Mouse (Mus musculus) mouse embryonic stem cell (cell line): Measurements from ENCODE around the gene Agpat4.
"Not testable (repeated sequence)": the region's sequence is repeated elsewhere in the genome, so short reads cannot be mapped to it uniquely, and the experiment has no call there.

Experiments used
- in situ Hi-C, 2 experiments: fragments of 300-500 bp; cut with MboI; formaldehyde crosslinking; loops; 1 replicate in 1 of 2; 3 replicates in 1 of 2; pipeline ENCODE4 v1.14.3; 2019 to 2020; ENCODE audit warnings: low sequenced_read_pairs in 2 of 2, low pct_unique_long_range_greater_than_20kb in 1 of 2, mixed read lengths in 1 of 2; ENCODE audit not compliant: unreplicated experiment in 1 of 2

Gene Agpat4

DNA sequence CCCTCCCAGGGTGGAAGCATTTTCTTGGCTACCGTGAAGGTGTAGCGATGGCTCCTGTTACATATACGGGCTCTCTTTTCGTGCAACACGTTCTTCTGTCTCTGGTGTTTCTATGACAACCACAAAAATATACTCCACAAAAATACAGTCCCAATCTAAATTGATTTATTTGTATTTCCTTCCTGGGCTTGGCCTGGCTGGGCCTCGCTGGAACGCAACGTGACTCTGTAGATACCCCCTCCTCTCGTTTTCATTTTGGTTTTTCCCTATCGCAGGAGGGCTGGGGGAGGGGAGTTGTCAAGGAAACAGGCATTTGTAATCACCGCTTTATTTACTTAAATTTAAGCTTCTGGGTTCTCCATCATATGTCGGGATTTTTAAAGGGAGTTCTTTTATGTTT, 1.2 kb downstream of the Agpat4 start:
- in situ Hi-C loops, result no loop called here

DNA sequence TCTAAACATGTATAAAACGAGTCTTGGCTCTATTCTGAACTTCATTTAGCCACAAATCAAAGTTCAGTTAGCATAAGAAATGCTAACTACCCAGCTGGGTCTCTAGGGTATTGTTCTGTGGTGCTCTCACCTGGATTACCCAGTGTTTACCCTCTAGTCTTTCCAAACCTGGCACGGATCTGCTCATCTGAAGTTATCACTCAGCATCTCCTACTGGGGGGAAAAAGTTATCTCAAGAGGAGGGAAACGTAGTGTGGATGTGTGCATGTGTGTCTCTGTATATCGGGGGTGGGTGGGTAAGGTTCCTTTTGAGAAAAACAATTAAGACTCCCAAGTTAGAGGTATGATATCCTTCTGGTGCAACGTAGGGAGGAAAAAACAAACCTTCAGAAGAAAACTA, 1.8 kb downstream of the Agpat4 start:
- in situ Hi-C loops, result no loop called here

DNA sequence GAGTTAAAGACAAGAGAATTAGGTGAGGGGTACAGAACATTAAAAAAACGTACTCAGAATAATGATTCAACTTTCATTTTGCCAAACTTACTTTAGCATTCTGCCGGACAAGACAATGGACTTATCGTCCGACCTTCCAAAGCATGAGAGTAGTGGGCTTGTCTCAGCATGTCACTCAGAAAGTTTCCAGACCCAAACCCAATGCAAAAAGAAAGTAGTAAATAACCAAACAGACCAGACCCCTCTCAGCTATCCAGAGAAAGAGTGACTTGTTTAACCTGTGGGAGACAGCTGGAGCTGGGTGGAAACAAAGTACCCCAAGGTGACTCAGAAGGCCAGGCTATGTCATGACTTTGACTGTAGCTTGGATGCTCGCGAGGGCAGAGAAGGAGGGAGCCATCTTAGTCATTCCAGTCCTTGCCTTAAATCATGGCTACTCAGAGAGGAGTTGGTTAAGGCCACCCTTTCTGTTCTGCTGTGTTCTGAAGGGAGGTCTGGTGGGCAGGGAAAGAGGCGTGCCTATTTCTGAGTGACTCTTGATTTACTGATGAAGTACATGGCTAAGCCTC, 2.8 kb downstream of the Agpat4 start:
- in situ Hi-C loops, result no loop called here

DNA sequence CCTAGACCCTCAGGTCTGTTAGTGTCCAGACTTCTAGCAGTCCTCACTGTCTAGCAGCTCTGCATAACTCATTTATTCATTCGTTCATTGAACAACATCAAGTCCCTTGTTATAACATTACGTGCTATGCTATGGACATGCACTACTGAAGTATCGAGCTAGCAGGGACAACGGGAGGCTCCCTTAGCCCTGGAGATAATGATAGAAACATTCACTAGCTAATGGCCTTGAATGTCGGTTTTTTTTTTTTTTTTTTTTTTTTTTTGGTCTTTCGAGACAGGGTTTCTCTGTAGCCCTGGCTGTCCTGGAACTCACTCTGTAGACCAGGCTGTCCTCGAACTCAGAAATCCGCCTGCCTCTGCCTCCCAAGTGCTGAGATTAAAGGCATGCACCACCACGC, 3.8 kb downstream of the Agpat4 start:
- in situ Hi-C loops, result not testable (repeated sequence)

DNA sequence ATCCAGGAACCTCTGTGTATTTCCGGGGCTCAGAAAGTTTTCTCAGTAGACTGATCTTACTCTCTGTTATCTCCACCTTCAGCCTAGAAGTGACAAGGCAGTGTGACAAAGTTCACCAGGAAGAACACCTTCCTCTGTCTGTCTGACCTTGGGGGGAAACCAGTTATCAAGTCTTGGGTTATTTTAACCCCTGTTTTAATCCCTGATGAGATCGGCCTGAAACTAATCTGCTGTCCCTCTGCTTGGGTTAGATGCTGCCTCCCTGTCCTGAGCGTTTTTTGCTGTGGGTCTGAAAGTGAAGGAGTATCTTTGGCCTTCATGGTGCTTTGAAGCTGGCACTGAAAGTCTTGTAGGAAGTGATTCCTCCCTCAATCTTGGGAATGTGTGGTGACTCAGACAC, 4.7 kb downstream of the Agpat4 start:
- in situ Hi-C loops, result no loop called here

DNA sequence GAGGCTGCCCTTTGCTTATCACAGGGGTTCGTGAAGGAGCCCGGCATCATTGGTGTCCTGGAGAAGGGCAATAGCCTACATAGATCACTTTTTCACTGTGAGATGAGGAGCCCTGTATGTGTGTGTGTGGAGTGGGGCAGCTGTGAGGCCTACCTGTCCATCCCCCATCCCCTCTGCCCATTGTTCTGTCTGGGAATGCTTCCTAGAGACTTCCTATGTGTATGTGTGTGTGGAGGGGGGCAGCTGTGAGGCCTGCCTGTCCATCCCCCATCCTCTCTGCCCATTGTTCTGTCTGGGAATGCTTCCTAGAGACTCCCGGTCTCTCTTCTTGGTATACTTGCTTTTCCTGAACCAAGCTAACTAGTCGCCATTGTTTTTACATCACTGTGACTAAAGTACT, 8.6 kb downstream of the Agpat4 start:
- in situ Hi-C loops, result no loop called here

DNA sequence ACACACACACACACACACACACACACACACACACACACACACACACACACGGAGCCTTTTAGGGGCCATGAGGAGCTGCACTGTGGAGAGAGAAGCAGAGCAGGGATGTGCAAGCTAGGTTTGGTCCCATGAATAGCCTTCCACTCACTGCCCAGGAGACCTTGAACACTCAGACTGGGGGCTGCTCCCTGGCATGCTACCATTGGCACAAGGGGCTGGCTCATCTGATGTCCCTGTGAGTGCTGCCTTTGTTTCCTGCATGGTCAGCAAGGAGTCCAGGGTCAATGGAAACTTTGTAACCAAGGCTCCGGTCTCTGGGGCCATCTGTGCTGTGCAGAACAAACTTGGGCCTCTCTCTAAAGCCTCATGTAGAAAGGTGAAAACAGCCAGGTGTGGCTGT, 10.5 kb downstream of the Agpat4 start:
- in situ Hi-C loops, result no loop called here

DNA sequence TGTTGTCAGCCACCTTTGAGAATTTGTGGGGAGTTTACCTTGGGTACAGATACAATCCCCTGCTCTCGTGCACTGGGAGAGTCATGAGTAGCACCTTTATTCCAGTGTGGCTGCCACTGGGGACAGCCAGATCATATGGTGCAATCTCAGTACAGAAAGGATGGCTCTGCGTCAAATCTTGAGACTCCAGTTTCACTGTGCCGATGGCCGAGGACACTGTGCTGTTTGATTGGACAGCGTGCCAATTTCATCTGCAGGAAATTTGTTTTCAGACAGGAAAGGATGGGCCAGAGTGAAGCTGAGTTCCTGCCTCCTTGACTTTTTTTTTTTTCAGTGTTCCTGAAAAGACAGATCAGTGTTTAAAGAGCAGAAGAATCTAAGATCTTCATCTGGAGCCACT, 12.7 kb downstream of the Agpat4 start:
- in situ Hi-C loops, result no loop called here

DNA sequence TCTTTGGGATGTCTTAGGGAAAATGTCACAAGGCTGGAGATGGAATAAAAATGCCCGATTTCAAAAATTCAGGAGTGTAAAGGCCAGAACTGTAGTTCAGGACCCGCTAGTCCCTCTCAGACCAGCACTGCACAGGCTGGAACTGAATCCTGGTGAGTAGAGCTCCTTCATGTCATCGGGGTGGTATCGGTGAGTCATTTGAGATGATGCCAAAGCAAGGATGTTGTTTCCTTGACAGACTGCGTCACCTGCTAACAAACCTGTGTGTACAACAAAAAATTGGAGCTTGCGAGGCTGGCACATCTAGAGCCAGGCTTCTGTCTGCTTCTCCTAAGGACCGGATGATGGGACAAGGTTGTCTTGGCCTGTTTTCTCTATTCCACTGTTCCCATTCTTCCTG, 13.1 kb downstream of the Agpat4 start:
- in situ Hi-C loops, result no loop called here

DNA sequence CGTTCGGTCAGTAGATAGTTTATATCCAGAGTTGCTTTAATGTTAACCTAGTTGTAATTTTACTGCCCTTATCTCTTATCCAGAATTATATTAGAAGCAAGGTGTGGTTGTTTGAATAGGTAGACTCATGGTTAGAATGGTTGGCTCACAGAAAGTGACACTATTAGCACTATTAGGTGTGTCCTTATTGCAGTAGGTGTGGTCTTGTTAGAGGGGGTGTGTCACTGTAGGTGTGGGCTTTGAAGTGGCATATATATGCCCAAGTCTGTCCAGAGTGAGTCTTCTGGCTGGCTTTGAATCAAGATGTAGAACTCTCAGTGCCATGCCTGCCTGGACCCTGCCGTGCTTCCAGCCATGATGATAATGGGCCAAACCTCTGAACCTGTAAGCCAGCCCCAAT, 14.4 kb downstream of the Agpat4 start:
- in situ Hi-C loops, result no loop called here

DNA sequence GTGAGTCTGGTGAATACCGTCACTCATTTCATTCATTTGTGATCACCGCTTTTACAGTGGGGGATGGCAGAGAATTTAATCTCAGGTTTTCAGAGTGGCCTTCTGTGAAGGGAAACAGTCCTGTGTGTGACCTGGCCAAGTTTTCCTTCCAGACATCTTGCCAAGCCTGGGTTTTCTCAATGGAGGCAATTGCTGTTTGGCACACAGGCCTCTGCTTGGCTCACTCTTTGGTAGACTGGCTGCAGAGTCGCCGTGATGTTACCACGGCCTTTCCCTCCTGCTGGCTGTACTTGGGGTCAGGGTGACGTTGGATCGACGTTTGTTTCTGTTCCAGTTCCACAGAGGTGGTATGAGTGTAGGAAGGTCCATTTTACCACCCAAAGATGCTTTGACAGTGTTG, 15.5 kb downstream of the Agpat4 start:
- in situ Hi-C loops, result no loop called here

DNA sequence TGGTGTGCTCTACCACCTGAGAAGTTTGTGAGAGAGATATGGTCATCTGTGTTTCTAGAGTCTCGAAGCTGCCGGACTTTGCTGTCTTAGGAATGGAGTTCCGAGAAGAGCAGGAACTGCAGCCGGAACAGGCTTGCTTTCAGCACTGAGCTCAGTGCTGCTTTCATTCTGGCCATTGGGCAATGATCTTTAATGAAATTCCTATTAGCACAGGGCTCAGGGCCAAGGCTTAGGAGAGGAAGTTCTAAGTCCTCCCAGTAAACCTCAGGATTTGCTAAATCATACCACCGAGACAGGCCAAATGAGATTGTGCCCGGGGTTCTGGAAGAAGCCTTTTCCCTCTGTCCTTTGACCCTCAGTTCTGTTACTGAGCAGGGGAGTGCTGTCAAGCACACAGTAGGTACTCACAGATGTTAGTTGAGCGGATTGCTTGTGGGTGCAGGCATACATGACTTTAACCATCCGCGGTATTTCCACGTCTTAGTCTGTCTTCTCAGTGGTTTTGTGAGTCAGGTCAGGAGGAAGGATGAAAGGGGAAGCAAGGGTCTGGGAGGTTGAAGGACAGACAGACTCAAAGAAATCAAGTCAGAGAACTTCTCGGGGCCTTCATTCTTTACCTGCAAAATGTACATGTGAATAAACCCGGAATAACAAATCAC, 16.6 kb downstream of the Agpat4 start:
- in situ Hi-C loops, result no loop called here

DNA sequence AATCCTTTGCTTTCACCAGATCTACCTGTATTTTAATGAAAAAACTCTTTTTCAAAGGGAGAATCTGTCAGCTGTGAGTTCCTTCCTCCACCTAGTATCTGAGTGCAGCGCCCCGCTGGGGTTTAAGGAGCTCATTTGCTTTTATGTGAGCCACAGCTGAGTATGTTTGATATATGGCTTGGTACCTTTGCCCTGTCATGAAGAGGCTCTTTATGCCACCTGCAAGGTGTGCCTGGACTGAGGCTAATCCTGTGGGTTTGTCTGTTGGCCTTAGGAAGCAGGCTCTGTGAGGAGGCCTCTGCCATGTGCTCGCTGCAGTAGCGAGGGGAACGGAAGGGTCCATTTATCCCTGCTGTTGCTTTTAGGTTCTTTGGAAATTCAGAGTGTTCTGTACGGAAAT, 19.9 kb downstream of the Agpat4 start:
- in situ Hi-C loops, result no loop called here

DNA sequence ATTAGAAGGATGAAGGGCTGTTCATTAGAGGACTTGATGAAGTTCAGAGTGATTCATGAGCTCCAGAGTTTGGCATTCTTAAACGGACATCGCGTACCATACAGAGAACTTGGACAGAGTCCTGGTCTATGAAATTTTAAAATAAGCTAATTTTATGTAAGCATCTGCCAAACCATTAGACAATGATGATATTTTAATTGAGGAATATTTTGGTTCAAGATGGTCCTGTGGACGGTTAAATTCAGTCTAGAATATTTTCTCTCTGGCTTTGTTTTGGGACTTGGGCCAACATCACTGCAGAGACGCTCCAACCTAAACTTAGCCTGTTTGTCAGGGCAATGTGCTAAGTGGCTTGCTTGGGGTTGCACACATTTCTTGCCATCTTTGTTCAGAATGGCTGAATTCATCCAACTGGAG, 25.5 kb downstream of the Agpat4 start:
- in situ Hi-C loops, result no loop called here

DNA sequence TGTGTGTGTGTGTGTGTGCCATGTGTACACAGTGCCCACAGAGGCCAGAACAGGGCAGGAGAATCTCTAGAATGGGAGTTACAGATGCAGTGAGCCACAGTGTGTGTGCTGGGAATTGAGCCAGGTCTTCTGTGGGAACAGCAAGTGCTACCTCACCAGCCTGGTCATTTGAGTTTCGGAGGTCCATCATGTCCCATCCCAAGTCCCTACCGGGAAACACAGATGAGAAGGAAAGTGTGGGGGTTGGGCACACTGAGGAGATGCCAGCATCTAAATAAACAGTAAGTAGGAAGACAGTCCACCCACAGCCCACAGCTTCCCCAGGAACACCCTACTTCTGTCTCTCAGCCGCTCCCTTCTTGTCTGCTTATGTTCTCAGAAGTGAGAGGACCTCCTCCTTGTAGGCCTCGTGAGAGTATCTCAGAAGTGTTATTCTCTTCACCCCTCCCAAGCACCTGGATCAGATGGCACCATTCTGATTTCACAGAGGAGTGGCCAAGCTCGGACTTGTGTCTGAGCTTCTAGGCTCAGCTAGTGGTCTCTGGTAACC, 27.7 kb downstream of the Agpat4 start:
- in situ Hi-C loops, result no loop called here

DNA sequence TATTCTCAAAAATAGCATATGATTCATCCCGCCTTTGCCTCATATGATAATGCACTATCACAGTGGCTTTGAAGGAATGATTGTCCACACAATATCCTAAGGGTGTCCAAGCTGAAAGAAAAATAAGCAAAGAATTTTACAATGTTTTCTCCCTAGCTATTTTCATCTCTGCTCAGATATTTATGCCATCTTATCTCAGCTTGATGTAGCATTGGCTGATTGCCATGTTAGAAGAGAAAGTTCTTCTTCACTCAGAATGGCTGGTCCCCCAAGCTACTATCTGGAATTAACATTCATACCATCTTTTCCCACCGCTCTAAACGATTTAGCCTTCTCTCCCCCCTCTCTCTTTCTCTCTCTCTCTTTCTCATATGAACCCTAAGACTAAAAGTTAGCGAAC, 29.3 kb downstream of the Agpat4 start:
- in situ Hi-C loops, result no loop called here

DNA sequence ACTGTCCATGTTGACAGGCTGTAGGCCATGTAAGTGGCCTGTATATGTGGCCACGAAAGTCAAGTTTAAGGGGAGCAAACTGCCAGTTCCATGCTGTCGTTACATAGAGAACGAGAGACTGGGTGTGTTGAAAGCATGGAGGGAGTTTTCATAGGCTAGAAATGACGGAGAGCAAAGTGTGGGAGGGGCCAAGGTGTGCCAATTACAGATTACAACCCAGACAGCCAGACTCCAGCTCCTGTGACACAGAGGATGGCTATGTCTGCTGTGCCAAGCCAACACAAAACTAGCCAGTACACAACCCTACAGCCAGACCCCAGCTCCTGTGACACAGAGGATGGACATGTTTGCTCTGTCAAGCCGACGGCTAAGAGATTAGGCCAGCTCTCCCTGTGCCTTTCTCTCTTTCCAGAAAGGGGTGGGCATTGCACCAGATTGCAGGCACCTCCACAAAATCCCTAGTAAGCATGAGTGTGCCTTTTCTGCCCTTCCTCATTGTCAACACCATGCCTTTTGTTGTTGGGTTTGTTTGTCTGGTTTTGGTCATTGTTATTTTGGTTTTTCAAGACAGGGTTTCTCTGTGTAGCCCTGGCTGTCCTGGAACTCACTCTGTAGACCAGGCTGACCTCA, 30.8 kb downstream of the Agpat4 start:
- in situ Hi-C loops, result no loop called here

DNA sequence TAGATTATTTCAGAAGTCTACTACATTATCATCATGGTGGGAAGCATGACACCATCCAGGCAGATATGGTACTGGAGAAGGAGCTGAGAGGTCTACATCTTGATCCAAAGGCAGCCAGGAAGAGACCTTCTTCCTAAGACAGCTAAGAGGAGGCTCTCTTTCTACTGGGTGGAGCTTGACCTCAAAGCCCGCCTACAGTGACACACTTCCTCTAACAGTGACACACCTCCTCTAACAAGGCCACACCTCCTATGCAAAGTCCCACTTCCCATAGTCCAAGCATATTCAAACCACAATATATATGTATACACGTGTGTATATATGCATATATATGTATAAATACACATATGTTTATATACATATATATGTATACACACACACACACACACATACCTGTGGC, 32.5 kb downstream of the Agpat4 start:
- in situ Hi-C loops, result no loop called here

DNA sequence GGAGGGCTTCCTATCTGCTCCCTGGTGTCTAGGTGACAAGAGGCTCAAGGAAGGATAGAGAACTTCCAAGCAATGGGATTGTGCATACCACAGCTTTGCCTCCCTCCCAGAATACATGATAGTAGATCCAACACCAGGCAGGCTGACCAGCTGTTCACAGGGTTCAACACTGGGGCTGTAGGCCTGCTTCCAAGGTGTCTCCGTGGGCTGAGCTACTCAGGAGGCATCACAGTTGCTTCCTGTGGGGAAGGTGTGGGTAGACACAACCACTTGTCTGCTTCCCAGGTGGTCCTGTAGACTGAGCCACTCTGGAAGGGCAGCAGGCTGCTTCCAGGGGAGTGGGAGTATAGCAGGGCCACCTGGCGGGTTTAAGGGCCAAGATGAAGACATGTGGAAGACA, 35.8 kb downstream of the Agpat4 start:
- in situ Hi-C loops, result no loop called here

DNA sequence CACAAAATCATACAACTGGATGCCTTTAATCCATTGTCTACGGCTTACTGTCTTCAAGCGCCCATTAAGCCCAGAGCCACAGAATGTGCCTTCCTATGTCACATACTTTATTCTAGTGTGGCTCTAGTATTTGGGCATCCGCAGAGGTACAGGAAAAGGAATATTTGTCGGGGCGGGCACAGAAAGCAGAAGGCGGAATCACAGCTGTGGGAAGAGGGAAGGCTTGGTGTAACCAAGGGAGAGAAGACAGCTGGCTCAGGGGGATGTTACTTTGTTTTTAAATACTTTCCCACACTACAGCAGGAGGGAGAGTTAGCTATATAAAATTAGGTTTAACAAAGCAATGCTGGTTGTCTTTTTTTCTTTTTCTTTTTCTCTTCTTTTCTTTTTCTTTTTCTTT, 36.7 kb downstream of the Agpat4 start:
- in situ Hi-C loops, result no loop called here
